Mouse (Mus musculus) cerebral cortex, adult 2 months (tissue): Measurements from ENCODE around the gene Rgl2.

ENCODE experiments used
- WGBS: fragments of 180-500 bp; shearing (Covaris S2); methylation state at CpG from one replicate; pipeline ENCODE4 v1.1.7; 2018; 5-methylcytosine and 5-hydroxymethylcytosine counted together

Gene Rgl2

GRCm38 (mm10) chr17:33924577-33925283, 4.6 kb upstream of the Rgl2 start:
- 87% methylated on average over 10 of the region's 10 CpGs for WGBS

GRCm38 (mm10) chr17:33925406-33926116, 3.8 kb upstream of the Rgl2 start:
- WGBS, result 80% methylated on average over 21 of the region's 21 CpGs

GRCm38 (mm10) chr17:33926207-33926932, 3.0 kb upstream of the Rgl2 start:
- 66% methylated on average over 17 of the region's 17 CpGs for WGBS

GRCm38 (mm10) chr17:33928251-33928947, 944 bp upstream of the Rgl2 start:
- 56% methylated on average over 21 of the region's 21 CpGs for WGBS

- WGBS, result 1% methylated on average over 45 of the region's 45 CpGs
Measured at GRCm38 (mm10) chr17:33930280-33931158, 1.2 kb downstream of the Rgl2 start.

- WGBS, result 45% methylated on average over 18 of the region's 18 CpGs
Measured at GRCm38 (mm10) chr17:33931159-33931866, 2.0 kb downstream of the Rgl2 start.

GRCm38 (mm10) chr17:33931947-33932346, 2.6 kb downstream of the Rgl2 start:
- WGBS, result 89% methylated on average over 11 of the region's 11 CpGs

- WGBS, result 91% methylated on average over 14 of the region's 14 CpGs
Measured at GRCm38 (mm10) chr17:33932448-33932847, 3.1 kb downstream of the Rgl2 start.

- WGBS, result 94% methylated on average over 15 of the region's 15 CpGs
Measured at GRCm38 (mm10) chr17:33932970-33933369, 3.6 kb downstream of the Rgl2 start.

GRCm38 (mm10) chr17:33935422-33936055, 6.2 kb downstream of the Rgl2 start:
- whole genome bisulfite sequencing, result 89% methylated on average over 21 of the region's 21 CpGs

- 84% methylated on average over 15 of the region's 15 CpGs for WGBS
Measured at GRCm38 (mm10) chr17:33936993-33937392, 7.7 kb downstream of the Rgl2 start.

- 81% methylated on average over 11 of the region's 11 CpGs for WGBS
Measured at GRCm38 (mm10) chr17:33938783-33939182, 9.4 kb downstream of the Rgl2 start.

- WGBS, result under 1% methylated on average over 36 of the region's 36 CpGs
Measured at GRCm38 (mm10) chr17:33940206-33940805, 11.0 kb downstream of the Rgl2 start, which contains the start of the genes Pfdn6 and Wdr46. Pfdn6 (minus strand) TSS chr17:33940343. Wdr46 (plus strand) TSS chr17:33940660.

GRCm38 (mm10) chr17:33940981-33941380, 11.6 kb downstream of the Rgl2 start:
- WGBS, result 3% methylated on average over 26 of the region's 26 CpGs

GRCm38 (mm10) chr17:33941381-33941780, 12.0 kb downstream of the Rgl2 start:
- 56% methylated on average over 19 of the region's 19 CpGs for WGBS

GRCm38 (mm10) chr17:33943454-33943853, 14.1 kb downstream of the Rgl2 start:
- 94% methylated on average over 15 of the region's 15 CpGs for WGBS

- 59% methylated on average over 10 of the region's 10 CpGs for WGBS
Measured at GRCm38 (mm10) chr17:33947430-33948089, 18.2 kb downstream of the Rgl2 start.

GRCm38 (mm10) chr17:33948090-33948904, 19.0 kb downstream of the Rgl2 start:
- WGBS, result 86% methylated on average over 22 of the region's 22 CpGs
